ENCODE assay signal across 32 mouse cellular contexts in the genomic region with DNA sequence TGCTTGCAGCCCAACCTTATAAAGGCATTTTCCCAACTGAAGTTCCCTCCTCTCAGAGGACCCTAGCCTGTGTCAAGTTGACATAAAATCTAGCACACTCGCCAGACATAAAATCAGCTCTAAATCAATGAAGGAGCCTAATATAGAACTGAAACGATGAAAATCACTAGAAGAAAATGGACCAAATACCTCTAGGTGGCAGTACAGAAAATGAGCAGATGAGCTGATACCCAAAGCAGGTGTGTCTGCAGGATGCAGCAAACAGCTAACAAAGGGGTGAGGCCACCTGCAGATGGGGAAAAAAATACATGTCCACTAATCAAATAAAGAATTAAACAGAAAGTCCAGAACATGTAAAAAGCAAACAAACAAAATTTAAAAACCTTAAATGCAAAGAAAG. TPM values are rescaled to one million over a fixed set of nuclear protein-coding genes. Genes with fewer than 3 reads are reported as not detected.
DNase-seq lines count a peak whose midpoint lies in the region; ATAC-seq and TF ChIP-seq lines count a peak whose summit lies in the region.
"Had no signal": no experiment of that assay in that cellular context is flagged by ENCODE, and none has a peak within 500 bp of the region (broad histone marks: within the 10 kb centered on the region; RNA-seq: fewer than 3 reads in every experiment).

No protein-coding gene starts in this region.

- no peak for ATAC-seq in intestine, postnatal 0 days
- ATAC-seq in intestine, embryonic 16.5 days = no peak
- ATAC-seq: activated CD4-positive, CD25-positive, alpha-beta regulatory T cell, adult 4 months; inflammation-experienced regulatory T-cells, adult 6 months; midbrain, embryonic 16.5 days had no signal

- 26% methylated on average over 2 of the region's 2 CpGs for WGBS in intestine, postnatal 0 days
- 45% methylated on average over 2 of the region's 2 CpGs for WGBS in intestine, embryonic 16.5 days
- 53% methylated on average over 2 of the region's 2 CpGs for WGBS in embryonic facial prominence, embryonic 10.5 days

- H3K27ac ChIP-seq in intestine, postnatal 0 days (ENCODE audit: low read depth, low read length) = no peak overlapping the region
- H3K27ac ChIP-seq in intestine, embryonic 16.5 days (ENCODE audit: low read length) = no peak overlapping the region
- H3K27ac ChIP-seq in left cerebral cortex, adult 2 months = no peak overlapping the region
- H3K27ac ChIP-seq in embryonic facial prominence, embryonic 10.5 days (replicated peaks) = no peak overlapping the region
- H3K27ac ChIP-seq: hindbrain, embryonic 14.5 days; limb, embryonic 12.5 days; macrophage; neural tube, embryonic 12.5 days had no signal

- no peak overlapping the region for H3K4me3 ChIP-seq in intestine, postnatal 0 days (ENCODE audit: low read depth, low read length)
- no peak overlapping the region for H3K4me3 ChIP-seq in intestine, embryonic 16.5 days (ENCODE audit: low read length)
- H3K4me3 ChIP-seq in left cerebral cortex, adult 2 months = no peak overlapping the region
- H3K4me3 ChIP-seq in embryonic facial prominence, embryonic 10.5 days = no peak overlapping the region
- H3K4me3 ChIP-seq: erythroblast, embryonic 14.5 days; limb, embryonic 12.5 days; myocyte; neural tube, embryonic 12.5 days had no signal

- no peaks in the 10 kb centered on the region for H3K27me3 ChIP-seq in intestine, postnatal 0 days (replicated peaks; ENCODE audit: control insufficient read depth, insufficient read depth, low read length)
- no peaks in the 10 kb centered on the region for H3K27me3 ChIP-seq in intestine, embryonic 16.5 days (replicated peaks; ENCODE audit: control insufficient read depth, insufficient read depth, low read length)
- H3K27me3 ChIP-seq in embryonic facial prominence, embryonic 10.5 days (replicated peaks; ENCODE audit: low read depth, poor library complexity, severe bottlenecking) = no peaks in the 10 kb centered on the region
- H3K27me3 ChIP-seq: neural tube, embryonic 12.5 days had no signal

- intact Hi-C loops in left cerebral cortex, adult 2 months (cut with DNase I) = loop anchor here (5.0 kb wide), 4 partner anchors 83 to 1743 kb away; no protein-coding TSS in a partner anchor
- intact Hi-C loops in left cerebral cortex, postnatal 14 days (cut with DNase I) = loop anchor here (5.0 kb wide), 2 partner anchors 308 to 383 kb away; no protein-coding TSS in a partner anchor

- no peak for DNase-seq in left cerebral cortex, adult 2 months (ENCODE audit: extremely low spot score in 1 of 2, low spot score in 2 of 2)
- no peak for DNase-seq in left cerebral cortex, postnatal 14 days (ENCODE audit: low spot score in 2 of 2)
- peak; percentile 19 for DNase-seq in ES-CJ7 (ENCODE audit: low read depth, low spot score)
- peak; percentile 25 for DNase-seq in brain, adult 2 months (ENCODE audit: low read depth, low spot score)
- no peak for DNase-seq in embryonic facial prominence, embryonic 10.5 days (ENCODE audit: low spot score)
- DNase-seq: adrenal gland, adult 2 months; B cell, adult 2 months; cerebellum, adult 11-12 months; cerebellum, adult 9-11 months; gastrocnemius, postnatal 14 days; heart, adult 11 months; heart, postnatal 4 days; thymus, postnatal 4 days had no signal

- H3K4me2 ChIP-seq in intestine, postnatal 0 days (replicated peaks; ENCODE audit: low read depth) = no peak overlapping the region
- H3K4me2 ChIP-seq in intestine, embryonic 16.5 days (ENCODE audit: low read depth, low read length) = no peak overlapping the region
- H3K4me2 ChIP-seq: heart, embryonic 11.5 days; hindbrain, embryonic 14.5 days; limb, embryonic 12.5 days; neural tube, embryonic 12.5 days had no signal

- no peaks in the 10 kb centered on the region for H3K9me3 ChIP-seq in intestine, postnatal 0 days (ENCODE audit: control insufficient read depth)
- H3K9me3 ChIP-seq in intestine, embryonic 16.5 days (ENCODE audit: control insufficient read depth, low read length) = no peaks in the 10 kb centered on the region
- no peaks in the 10 kb centered on the region for H3K9me3 ChIP-seq in embryonic facial prominence, embryonic 10.5 days
- H3K9me3 ChIP-seq: limb, embryonic 12.5 days; neural tube, embryonic 12.5 days had no signal

- H3K36me3 ChIP-seq in intestine, postnatal 0 days (ENCODE audit: control insufficient read depth, insufficient read depth) = no peaks in the 10 kb centered on the region
- no peaks in the 10 kb centered on the region for H3K36me3 ChIP-seq in intestine, embryonic 16.5 days (ENCODE audit: control insufficient read depth, insufficient read depth, low read length)
- no peaks in the 10 kb centered on the region for H3K36me3 ChIP-seq in embryonic facial prominence, embryonic 10.5 days (replicated peaks)
- H3K36me3 ChIP-seq: limb, embryonic 12.5 days; neural tube, embryonic 12.5 days had no signal

- H3K9ac ChIP-seq in intestine, postnatal 0 days (ENCODE audit: low read depth, low read length) = no peak overlapping the region
- no peak overlapping the region for H3K9ac ChIP-seq in intestine, embryonic 16.5 days (ENCODE audit: low read depth, low read length)
- H3K9ac ChIP-seq: hindbrain, embryonic 14.5 days; limb, embryonic 12.5 days; neural tube, embryonic 12.5 days had no signal

- H3K4me1 ChIP-seq in intestine, postnatal 0 days (replicated peaks; ENCODE audit: control insufficient read depth, insufficient read depth, low read length) = peaks cover 3% of the 10 kb centered on the region; the same call in 1 of the 2 replicates
- H3K4me1 ChIP-seq in intestine, embryonic 16.5 days (ENCODE audit: control insufficient read depth, insufficient read depth, low read length) = peaks cover 9% of the 10 kb centered on the region
- peaks cover 10% of the 10 kb centered on the region for H3K4me1 ChIP-seq in embryonic facial prominence, embryonic 10.5 days
- H3K4me1 ChIP-seq: limb, embryonic 12.5 days; neural tube, embryonic 12.5 days had no signal

- peak; percentile 52 for TF ChIP-seq CTCF in intestine, postnatal 0 days (IDR thresholded peaks at IDR 0.05; ENCODE audit: low read depth)
- peak; percentile 37 for TF ChIP-seq CTCF in left cerebral cortex, adult 2 months (IDR thresholded peaks at IDR 0.05)

RNA-seq across cellular contexts. Expression of gene Tyrp1, which starts 35.7 kb away (rescaled TPM):
- not detected in 2 replicates for polyA plus RNA-seq in intestine, postnatal 0 days (2015; fragmentation: Nextera tagmentation; extraction: Ambion mirVana)
- not detected in 2 replicates for polyA plus RNA-seq in intestine, embryonic 16.5 days (2015; fragmentation: Nextera tagmentation; extraction: Ambion mirVana)
- under 1 TPM in 1 of 2 experiments, not detected in 1; 0.68 TPM for total RNA-seq in left cerebral cortex, adult 2 months (2021)
- total RNA-seq in left cerebral cortex, postnatal 14 days (2021) = under 1 TPM; 0.32 to 0.33 TPM
- 0.40 and 1.1 TPM in 2 replicates for polyA plus RNA-seq in embryonic facial prominence, embryonic 10.5 days (2016; fragmentation: Nextera tagmentation; extraction: Ambion mirVana)
- total RNA-seq: adrenal gland, adult 2 months; ES-E14; liver, adult 2 months; megakaryocyte-erythroid progenitor cell, adult 5-6 weeks had no signal
- polyA plus RNA-seq: activated CD4-positive, CD25-positive, alpha-beta regulatory T cell, adult 4 months; adrenal gland, adult 2 months; erythroblast, embryonic 14.5 days; heart, embryonic 11.5 days; inflammation-experienced regulatory T-cells, adult 6 months; kidney, embryonic 14.5 days; liver, adult 2 months; liver, embryonic 16.5 days; lung, embryonic 16.5 days; macrophage; myocyte; neural tube, embryonic 12.5 days; testis, adult 2 months had no signal

RNA-seq across cellular contexts. Expression of gene Lurap1l, which starts 40.8 kb away (rescaled TPM):
- 21.9 and 23.1 TPM in 2 replicates for polyA plus RNA-seq in intestine, postnatal 0 days (2015; fragmentation: Nextera tagmentation; extraction: Ambion mirVana)
- polyA plus RNA-seq in intestine, embryonic 16.5 days (2015; fragmentation: Nextera tagmentation; extraction: Ambion mirVana) = 19.5 and 22.4 TPM in 2 replicates
- 10 to 100 TPM; 10.1 to 11.0 TPM for total RNA-seq in left cerebral cortex, adult 2 months (2021)
- 1 to 10 TPM; 6.3 to 7.0 TPM for total RNA-seq in left cerebral cortex, postnatal 14 days (2021)
- polyA plus RNA-seq in embryonic facial prominence, embryonic 10.5 days (2016; fragmentation: Nextera tagmentation; extraction: Ambion mirVana) = 1.7 and 2.1 TPM in 2 replicates
- total RNA-seq: megakaryocyte-erythroid progenitor cell, adult 5-6 weeks had no signal
- polyA plus RNA-seq: activated CD4-positive, CD25-positive, alpha-beta regulatory T cell, adult 4 months; inflammation-experienced regulatory T-cells, adult 6 months; macrophage had no signal

Comparison
In these comparisons a context has a peak if more than half of its experiments do, and no peak if none do; other contexts are left out.
1. DNase-seq: peak in ES-CJ7 (single experiment) and brain, adult 2 months (single experiment); none in left cerebral cortex, adult 2 months (0 of 2), left cerebral cortex, postnatal 14 days (0 of 2) and embryonic facial prominence, embryonic 10.5 days (single experiment).